Mouse (Mus musculus) subcutaneous adipose tissue, adult 2 months (tissue): ENCODE measurements around the gene Bod1. TPM values are rescaled to one million over a fixed set of nuclear protein-coding genes. Genes with fewer than 3 reads are reported as not detected.

ENCODE experiments used
- polyA plus RNA-seq: library from polyadenylated mRNA; depleted of rRNA; stranded (reverse); fragments of >200 nt; gene quantifications from 2 replicates; pipeline ENCODE4 v1.2.3, GENCODE M21; 2012; ENCODE audit warnings: low replicate concordance; rRNA removed

Bod1 gene
- 58.8 and 70.6 TPM in 2 replicates for polyA plus RNA-seq

GRCm38 (mm10) chr11:31671354-31672169 lies at the start of gene Bod1:
Gene Bod1, minus strand, starts transcription at chr11:31671885.

Other genes with a start within 250 kb of the Bod1 start
- 10.1 and 15.2 TPM in 2 replicates for gene Cpeb4, start 200.3 kb upstream of the Bod1 start, polyA plus RNA-seq